Comparison of ENCODE assay signal across 8 mouse cellular contexts in the genomic region with DNA sequence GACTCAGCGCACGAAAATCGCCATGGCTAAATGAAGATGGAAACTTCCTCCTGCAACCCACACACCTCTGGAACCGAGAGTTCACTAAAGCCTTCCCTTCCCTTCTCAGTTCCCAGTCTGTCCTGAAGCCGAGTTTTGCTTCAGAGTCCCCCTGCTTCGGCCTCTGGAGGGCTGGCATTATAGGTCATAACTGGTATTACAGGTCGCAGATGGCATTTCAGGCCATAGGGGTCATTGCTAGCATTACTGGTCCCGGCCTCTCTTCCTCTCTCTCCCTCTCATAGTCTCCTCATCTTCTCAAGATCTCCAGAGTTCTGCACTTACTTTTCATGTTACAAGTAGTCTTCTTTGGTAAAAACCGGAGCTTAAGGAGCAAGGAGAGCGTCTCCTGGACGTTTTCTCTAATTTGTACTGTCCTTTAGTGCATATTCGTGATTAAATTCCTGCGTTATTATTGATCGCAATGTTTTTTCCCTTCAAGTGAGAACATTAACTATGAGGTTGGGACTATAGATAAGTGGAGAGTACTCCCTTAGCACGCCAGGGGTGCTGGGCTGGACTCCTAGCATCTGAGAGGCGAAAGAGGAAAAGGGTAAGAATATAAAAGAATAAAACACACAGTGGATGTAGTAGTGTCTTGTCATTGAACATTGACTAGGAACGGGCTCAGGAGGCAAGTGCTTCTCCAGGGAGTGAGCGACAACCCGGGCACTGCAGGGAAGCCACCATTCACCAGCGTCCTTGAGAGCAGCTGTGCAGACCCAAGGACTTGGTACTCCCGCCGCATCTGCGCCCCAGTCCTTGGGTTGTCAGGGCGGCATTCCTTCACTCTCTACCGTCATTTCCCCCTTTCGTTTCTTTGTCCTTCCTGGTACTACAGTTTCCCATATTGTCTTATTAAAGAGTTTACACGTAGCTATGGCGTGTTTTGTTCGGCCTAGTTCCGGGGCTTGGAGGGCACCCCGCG. TPM values are rescaled to one million over a fixed set of nuclear protein-coding genes. Genes with fewer than 3 reads are reported as not detected.
DNase-seq lines count a peak whose midpoint lies in the region; TF ChIP-seq lines count a peak whose summit lies in the region.

No protein-coding gene starts in this region.

- H3K27ac ChIP-seq in embryonic fibroblast, embryonic 13.5 days (ENCODE audit: insufficient read depth, low read length), result peak overlapping the region; percentile 45

- DNase-seq in layer of hippocampus, postnatal 25 days (ENCODE audit: extremely low spot score in 1 of 2, low spot score in 1 of 2), result peak; percentile 20 to 36
- DNase-seq in layer of hippocampus, adult 9-11 months, result no peak
- peak; percentile 79 for DNase-seq in ZHBTc4 (ENCODE audit: low read depth, low spot score)
- peak; percentile 30 for DNase-seq in kidney, adult 9 months
- peak; percentile 43 for DNase-seq in lung, postnatal 14 days
- DNase-seq in right cerebral cortex, postnatal 14 days, result peak; percentile 29
- no peak for DNase-seq in thymus, postnatal 4 days

- H3K4me3 ChIP-seq in embryonic fibroblast, embryonic 13.5 days (ENCODE audit: insufficient read depth, low read length), result peak overlapping the region; percentile 55

- no peak for TF ChIP-seq POLR2A in embryonic fibroblast, embryonic 13.5 days (IDR thresholded peaks at IDR 0.05; ENCODE audit: low read depth, low read length)

- H3K4me1 ChIP-seq in embryonic fibroblast, embryonic 13.5 days (ENCODE audit: control insufficient read depth, insufficient read depth, low read length), result peaks cover 4% of the 10 kb centered on the region; the same call in 1 of the 2 replicates

- no peak for TF ChIP-seq CTCF in embryonic fibroblast, embryonic 13.5 days (IDR thresholded peaks at IDR 0.05; ENCODE audit: borderline replicate concordance, insufficient read depth, low read length)

RNA-seq across cellular contexts. Expression of gene Ano6, which starts 0.8 kb away (rescaled TPM):
- total RNA-seq in layer of hippocampus, postnatal 25 days (2021), result 10 to 100 TPM; 20.7 to 23.9 TPM
- 102 and 108 TPM in 2 replicates for polyA plus RNA-seq in embryonic fibroblast, embryonic 13.5 days (2011; ENCODE audit: insufficient read length, low read depth, missing spikeins)

Comparison
In these comparisons a context has a peak if more than half of its experiments do, and no peak if none do; other contexts are left out.
1. DNase-seq: peak in layer of hippocampus, postnatal 25 days (2 of 2), ZHBTc4 (single experiment), kidney, adult 9 months (single experiment), lung, postnatal 14 days (single experiment) and right cerebral cortex, postnatal 14 days (single experiment); none in layer of hippocampus, adult 9-11 months (single experiment) and thymus, postnatal 4 days (single experiment).